Mouse (Mus musculus) lung, adult 2 months (tissue): Measurements from ENCODE around the gene Prpsap2.

Experiments used
- CTCF ChIP-seq: fragments of 200-500 bp; IDR thresholded peaks from 2 replicates; pipeline ENCODE4 v1.5.1; 2011; ENCODE audit warnings: mild to moderate bottlenecking, low read length, control low read depth; ENCODE audit not compliant: insufficient read depth
- POLR2A ChIP-seq: fragments of 200-500 bp; IDR thresholded peaks from 2 replicates; pipeline ENCODE4 v1.6.1; 2011; ENCODE audit warnings: low read depth, mild to moderate bottlenecking, control low read depth, low read length, borderline replicate concordance; ENCODE audit errors: extremely low read depth

DNA sequence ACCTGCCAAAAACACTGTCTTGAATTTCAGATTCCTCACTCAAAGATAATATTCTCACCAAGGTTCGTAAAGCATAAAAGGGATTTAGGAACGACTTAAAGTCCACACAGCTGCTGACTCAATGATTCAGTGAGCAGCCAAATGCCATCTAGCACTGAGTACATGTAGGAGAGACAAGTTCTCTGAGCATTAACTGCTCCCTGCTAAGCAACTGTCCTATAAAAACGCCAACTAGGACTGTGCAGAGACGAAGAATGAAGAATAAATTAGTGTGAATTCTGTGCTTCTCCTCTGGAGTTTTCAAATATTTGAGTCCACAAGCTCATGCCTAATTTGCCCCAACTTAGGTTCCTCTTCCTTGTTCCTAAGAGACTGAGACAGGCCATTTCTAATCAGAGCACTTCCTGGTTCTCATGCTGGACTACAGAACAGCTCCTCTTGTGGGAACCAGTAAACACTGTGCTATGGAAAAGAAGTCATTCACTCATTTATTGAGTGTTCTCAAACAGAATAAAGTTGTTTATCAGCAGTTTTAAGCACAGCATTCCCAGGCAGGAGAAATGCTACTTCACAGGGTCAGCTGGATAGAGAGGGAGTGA is 12.8 kb upstream of the Prpsap2 start:
- TF ChIP-seq CTCF (no peak), POLR2A (no peak)
